Mouse (Mus musculus) neural tube, embryonic 14.5 days (tissue): Measurements from ENCODE around the gene Sec31a. TPM values are rescaled to one million over a fixed set of nuclear protein-coding genes. Genes with fewer than 3 reads are reported as not detected.

ENCODE experiments used
- ATAC-seq: fragments of 200-750 bp; cut with Nextera tagmentation; 2 replicates; pipeline ENCODE4 v1.8.0; 2017; ENCODE audit warnings: low read depth, mild to moderate bottlenecking, moderate TSS enrichment, moderate library complexity
- H3K27ac ChIP-seq: fragments of 300-500 bp; sonication (generic); 2 replicates; pipeline ENCODE4 v1.5.1; 2014; ENCODE audit warnings: low read depth, mild to moderate bottlenecking, control low read depth, low read length, moderate library complexity, mixed read lengths
- H3K27me3 ChIP-seq: fragments of 300-500 bp; sonication (generic); 2 replicates; pipeline ENCODE4 v1.6.1; 2014; ENCODE audit warnings: low read length; ENCODE audit not compliant: control insufficient read depth, insufficient read depth
- H3K36me3 ChIP-seq: fragments of 300-500 bp; sonication (generic); 2 replicates; pipeline ENCODE4 v1.6.1; 2014; ENCODE audit warnings: low read length, mixed read lengths; ENCODE audit not compliant: control insufficient read depth, insufficient read depth
- H3K4me1 ChIP-seq: fragments of 300-500 bp; sonication (generic); 2 replicates; pipeline ENCODE4 v1.6.1; 2014; ENCODE audit warnings: low read length; ENCODE audit not compliant: control insufficient read depth, insufficient read depth
- H3K4me2 ChIP-seq: fragments of 300-500 bp; sonication (generic); 2 replicates; pipeline ENCODE4 v1.6.1; 2014; ENCODE audit warnings: mild to moderate bottlenecking, low read depth, low read length, control low read depth
- H3K4me3 ChIP-seq: fragments of 300-500 bp; sonication (generic); 2 replicates; pipeline ENCODE4 v1.5.1; 2014; ENCODE audit warnings: low read depth, low read length, control low read depth, mixed read lengths
- H3K9ac ChIP-seq: fragments of 300-500 bp; sonication (generic); replicated peaks from 2 replicates; pipeline ENCODE4 v1.6.1; 2014; ENCODE audit warnings: low read depth, mild to moderate bottlenecking, control low read depth, low read length, mixed read lengths
- H3K9me3 ChIP-seq: fragments of 300-500 bp; sonication (generic); 2 replicates; pipeline ENCODE4 v1.6.1; 2016; ENCODE audit warnings: low read length; ENCODE audit not compliant: control insufficient read depth
- WGBS: fragments of 180-500 bp; shearing (Covaris S2); extraction: QIAGEN DNeasy Blood & Tissue Kit; methylation state at CpG from one replicate; pipeline ENCODE4 v1.1.7; 2014; 5-methylcytosine and 5-hydroxymethylcytosine counted together
- polyA plus RNA-seq: library from polyadenylated mRNA; unstranded; fragments of >200 nt; fragmentation: Nextera tagmentation; extraction: Ambion mirVana; gene quantifications from 2 replicates; pipeline ENCODE4 v1.2.1, GENCODE M21; 2014

Sec31a gene
- 90.2 and 111 TPM in 2 replicates for polyA plus RNA-seq

DNA sequence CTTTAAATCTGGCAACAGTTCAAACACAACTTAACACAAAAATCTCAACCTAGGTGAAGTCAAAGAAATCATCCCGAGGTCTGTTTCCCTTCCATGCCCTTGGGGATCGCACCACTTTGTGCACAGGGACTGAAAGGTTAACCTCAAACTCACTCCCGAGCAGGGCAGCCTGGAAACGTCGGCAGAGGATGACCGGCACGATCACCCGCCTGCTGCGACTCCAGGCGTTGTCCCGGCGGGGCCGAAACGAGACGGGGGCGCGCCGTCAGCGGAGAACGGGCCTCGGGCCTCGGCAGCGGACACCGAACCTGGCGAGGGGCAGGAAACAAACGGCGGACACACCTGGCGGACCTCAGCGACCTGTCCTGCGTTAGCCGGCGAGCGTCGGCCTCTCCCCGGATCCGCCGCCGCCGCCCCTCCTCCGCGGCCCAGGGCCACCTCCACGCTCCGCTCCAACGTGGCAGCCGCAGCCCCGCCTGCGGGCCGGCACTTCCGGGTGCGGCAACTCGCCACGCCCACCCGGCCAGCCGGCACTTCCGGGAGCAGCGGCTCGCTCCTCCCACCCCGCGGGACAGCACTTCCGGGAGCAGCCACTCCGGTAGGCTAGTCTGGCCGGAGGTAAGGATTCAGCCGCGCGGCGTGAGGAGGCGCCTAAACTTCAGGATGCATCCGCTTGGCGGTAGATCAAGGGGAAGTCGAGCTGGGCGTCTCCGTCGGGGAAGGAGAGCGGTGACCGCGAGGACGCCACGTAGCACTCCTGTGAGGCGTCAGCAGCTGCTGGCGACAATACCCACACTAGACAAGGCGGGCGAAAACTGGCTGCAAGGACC is at the start of gene Sec31a:
Gene Sec31a, minus strand, starts transcription at position 474 of the 830 bp plus-strand sequence.
- under 1% methylated on average over 79 of the region's 82 CpGs for WGBS
- Histone ChIP-seq H3K9me3 (no peaks in the 10 kb centered on the region), H3K4me1 (peaks cover 19% of the 10 kb centered on the region), H3K27ac (peak within 1 kb of the TSS; percentile 80), H3K36me3 (peaks cover 26% of the 10 kb centered on the region), H3K4me3 (peak within 1 kb of the TSS; percentile 92), H3K27me3 (no peaks in the 10 kb centered on the region), H3K4me2 (peak within 1 kb of the TSS; percentile 74), H3K9ac (peak within 1 kb of the TSS; percentile 78)
- ATAC-seq, result peak; percentile 98

DNA sequence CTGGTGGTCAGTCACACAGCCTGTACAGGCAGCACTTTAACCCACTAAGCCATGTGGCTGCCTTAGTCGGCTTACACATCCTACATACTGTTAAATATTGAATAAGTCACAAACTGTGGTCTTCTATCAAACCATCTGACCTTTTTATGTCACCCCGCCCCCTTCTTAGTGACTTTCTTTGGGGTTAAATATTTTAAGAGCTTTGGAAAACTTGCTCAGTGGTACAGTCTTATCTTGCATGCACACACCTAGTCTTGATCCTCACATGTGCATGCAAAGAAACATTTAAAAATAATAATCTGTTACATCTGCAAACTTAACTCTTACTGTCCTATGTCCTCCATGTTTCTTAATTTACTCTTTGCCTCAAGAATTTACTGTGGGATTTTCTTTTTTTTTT is 46.3 kb upstream of the Sec31a start:
- Histone ChIP-seq H3K27ac (no peak overlapping the region), H3K9me3 (no peaks in the 10 kb centered on the region), H3K36me3 (peaks cover 11% of the 10 kb centered on the region; the same call in 1 of the 2 replicates), H3K27me3 (no peaks in the 10 kb centered on the region), H3K4me1 (no peaks in the 10 kb centered on the region), H3K4me2 (no peak overlapping the region), H3K4me3 (no peak overlapping the region), H3K9ac (no peak overlapping the region)
- 90% methylated on average over 2 of the region's 2 CpGs for WGBS
- no peak for ATAC-seq

DNA sequence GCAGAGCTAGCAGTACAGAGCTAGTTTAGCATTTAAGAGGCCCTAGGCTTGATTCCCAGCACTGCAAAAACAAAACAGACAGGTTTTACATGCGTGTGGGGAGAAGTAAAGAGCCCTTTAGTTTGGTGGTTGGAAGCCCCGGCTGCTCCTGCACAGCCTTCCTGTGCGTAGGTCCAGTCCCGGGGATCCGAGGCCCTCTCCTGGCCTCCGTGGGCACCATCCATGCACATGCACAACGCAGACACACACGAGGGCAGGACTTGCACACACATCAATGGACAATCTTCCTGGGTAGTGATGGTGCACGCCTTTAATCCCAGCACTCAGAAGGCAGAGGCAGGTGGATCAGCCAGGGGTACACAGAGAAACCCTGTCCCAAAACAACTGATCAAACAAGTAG is 45.5 kb upstream of the Sec31a start:
- Histone ChIP-seq H3K4me2 (no peak overlapping the region), H3K27me3 (no peaks in the 10 kb centered on the region), H3K4me1 (no peaks in the 10 kb centered on the region), H3K4me3 (no peak overlapping the region), H3K9ac (no peak overlapping the region), H3K27ac (no peak overlapping the region), H3K9me3 (no peaks in the 10 kb centered on the region), H3K36me3 (peaks cover 11% of the 10 kb centered on the region; the same call in 1 of the 2 replicates)
- WGBS, result 93% methylated on average over 9 of the region's 9 CpGs
- ATAC-seq, result no peak

DNA sequence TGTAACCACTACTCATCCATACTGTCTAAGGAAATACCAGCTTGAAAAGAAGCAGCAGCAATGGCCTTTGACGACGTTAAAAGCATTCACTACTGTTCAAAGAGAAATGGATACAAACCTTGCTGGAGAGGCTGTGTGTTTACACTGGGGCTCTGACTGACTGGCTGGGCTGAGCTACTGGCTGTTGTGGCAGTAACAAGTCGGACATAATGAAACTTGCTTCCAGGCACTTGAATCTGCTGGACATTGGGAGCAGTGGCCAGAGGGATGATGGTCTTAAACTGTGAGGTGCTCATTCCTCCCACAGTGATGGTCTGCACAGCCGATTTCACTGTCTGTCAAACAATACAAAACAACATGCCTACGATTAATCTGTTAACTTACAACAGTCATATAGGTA is 43.4 kb upstream of the Sec31a start:
- Histone ChIP-seq H3K27me3 (no peaks in the 10 kb centered on the region), H3K4me3 (no peak overlapping the region), H3K9ac (no peak overlapping the region), H3K4me1 (no peaks in the 10 kb centered on the region), H3K27ac (no peak overlapping the region), H3K4me2 (no peak overlapping the region), H3K9me3 (no peaks in the 10 kb centered on the region), H3K36me3 (peaks cover 11% of the 10 kb centered on the region; the same call in 1 of the 2 replicates)
- 97% methylated on average over 5 of the region's 5 CpGs for WGBS
- no peak for ATAC-seq

DNA sequence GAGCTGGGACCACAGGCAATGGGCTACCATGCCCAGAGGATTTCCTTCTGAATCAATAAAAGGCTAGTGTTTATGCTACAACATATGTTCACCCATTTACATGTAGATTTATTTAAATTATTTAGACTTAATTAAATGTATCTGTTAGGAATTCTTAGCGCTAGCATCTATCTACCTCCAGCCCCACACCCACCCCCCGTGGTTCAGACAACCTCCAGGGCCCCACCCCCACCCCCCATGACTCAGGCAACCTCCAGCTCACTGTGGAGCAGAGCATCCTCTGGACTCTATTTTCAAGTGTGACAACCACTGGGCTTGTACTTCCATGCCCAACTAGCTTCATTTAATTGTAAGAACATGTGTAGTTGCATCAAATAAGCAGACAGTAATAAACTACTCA is 35.8 kb upstream of the Sec31a start:
- Histone ChIP-seq H3K27me3 (no peaks in the 10 kb centered on the region), H3K9ac (no peak overlapping the region), H3K4me2 (no peak overlapping the region), H3K36me3 (peaks cover 11% of the 10 kb centered on the region), H3K4me3 (no peak overlapping the region), H3K27ac (no peak overlapping the region), H3K9me3 (no peaks in the 10 kb centered on the region), H3K4me1 (no peaks in the 10 kb centered on the region)
- WGBS, result 70% methylated on average over 2 of the region's 2 CpGs
- no peak for ATAC-seq

DNA sequence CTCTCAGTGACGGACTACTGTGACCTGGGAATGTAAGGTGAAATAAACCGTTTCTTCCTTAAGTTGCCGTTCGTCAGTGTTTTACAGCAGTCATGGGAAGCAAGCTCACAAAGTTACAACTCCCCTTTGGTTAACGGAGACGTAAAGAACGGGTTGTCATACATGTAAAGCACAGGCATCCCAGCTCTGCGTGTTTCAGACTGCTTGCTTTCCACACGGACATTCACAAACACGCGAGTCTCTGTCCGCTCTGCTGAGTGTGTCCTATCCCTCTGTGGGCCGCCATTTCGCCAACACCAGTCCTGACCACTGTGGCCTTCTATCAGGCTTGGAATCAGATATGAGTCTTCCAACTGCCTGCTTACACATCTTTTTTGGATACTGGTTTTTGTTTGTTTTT is 22.8 kb upstream of the Sec31a start:
- Histone ChIP-seq H3K36me3 (no peaks in the 10 kb centered on the region), H3K27me3 (no peaks in the 10 kb centered on the region), H3K4me3 (no peak overlapping the region), H3K9me3 (no peaks in the 10 kb centered on the region), H3K27ac (no peak overlapping the region), H3K9ac (no peak overlapping the region), H3K4me2 (no peak overlapping the region), H3K4me1 (no peaks in the 10 kb centered on the region)
- WGBS, result 97% methylated on average over 14 of the region's 14 CpGs
- no peak for ATAC-seq

DNA sequence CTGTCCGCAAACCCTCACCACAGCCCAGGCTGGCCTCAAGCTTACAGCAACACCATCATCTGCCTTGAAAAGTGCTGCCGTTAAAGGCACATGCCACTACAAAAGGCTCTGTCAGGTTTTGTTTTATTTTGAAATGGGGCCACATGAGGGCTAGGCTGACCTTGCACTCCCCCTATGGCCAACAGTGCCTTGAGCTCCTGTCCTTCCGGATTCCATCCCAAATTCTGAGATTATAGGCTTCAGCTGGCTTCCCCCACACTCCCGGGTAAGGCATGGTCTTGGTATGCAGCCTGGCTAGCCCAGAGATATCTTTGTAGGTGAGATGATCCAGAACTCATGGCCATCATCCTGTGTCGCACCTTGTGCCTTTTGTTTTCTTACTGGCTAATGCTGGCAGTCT is 21.9 kb upstream of the Sec31a start:
- H3K27me3 ChIP-seq, result no peaks in the 10 kb centered on the region
- H3K36me3 ChIP-seq, result no peaks in the 10 kb centered on the region
- no peak for ATAC-seq
- H3K4me1 ChIP-seq, result no peaks in the 10 kb centered on the region
- H3K4me3 ChIP-seq, result no peak overlapping the region
- H3K27ac ChIP-seq, result no peak overlapping the region
- WGBS, result 94% methylated on average over 5 of the region's 5 CpGs
- H3K9me3 ChIP-seq, result no peaks in the 10 kb centered on the region
- no peak overlapping the region for H3K4me2 ChIP-seq
- H3K9ac ChIP-seq, result no peak overlapping the region

DNA sequence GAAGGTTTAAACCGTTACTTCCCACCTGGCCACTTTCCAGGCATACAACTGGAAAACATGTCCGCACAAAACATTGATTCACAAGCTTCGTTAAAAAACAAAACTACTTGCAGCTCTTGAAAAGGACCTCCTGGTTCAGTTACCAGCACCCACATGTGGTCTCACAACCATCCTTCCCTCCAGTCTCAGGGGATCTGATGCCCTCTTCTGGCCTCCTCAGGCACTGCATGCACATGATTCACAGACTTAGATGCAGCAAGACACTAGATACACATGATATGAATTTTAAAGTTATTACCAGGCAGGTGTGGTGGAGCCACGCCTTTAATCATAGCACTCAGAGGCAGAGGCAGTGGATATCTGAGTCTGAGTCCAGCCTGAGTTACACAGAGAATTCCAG is 21.1 kb upstream of the Sec31a start:
- Histone ChIP-seq H3K9me3 (no peaks in the 10 kb centered on the region), H3K27ac (no peak overlapping the region), H3K36me3 (no peaks in the 10 kb centered on the region), H3K9ac (no peak overlapping the region), H3K27me3 (no peaks in the 10 kb centered on the region), H3K4me2 (no peak overlapping the region), H3K4me1 (no peaks in the 10 kb centered on the region), H3K4me3 (no peak overlapping the region)
- no peak for ATAC-seq
- WGBS, result 95% methylated on average over 4 of the region's 4 CpGs

DNA sequence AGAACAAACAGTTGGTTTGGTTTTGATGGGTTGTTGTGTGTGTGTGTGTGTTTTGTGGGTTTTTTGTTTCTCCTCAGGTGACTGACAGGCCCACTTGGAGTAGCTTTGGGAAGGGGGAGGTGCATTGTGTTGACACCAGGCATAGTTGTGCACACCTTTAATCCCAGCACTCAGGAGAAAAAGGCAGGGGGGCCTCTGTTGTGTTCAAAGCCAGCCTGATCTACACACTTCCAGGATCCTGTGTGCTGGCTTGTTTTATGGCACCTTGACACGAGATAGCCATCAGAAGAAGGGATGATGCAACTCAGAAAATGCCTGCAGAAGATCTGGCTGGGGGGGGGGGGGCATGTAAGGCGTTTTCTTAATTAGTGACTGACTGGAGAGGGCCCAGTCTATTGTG is 14.9 kb upstream of the Sec31a start:
- Histone ChIP-seq H3K27ac (no peak overlapping the region), H3K9ac (no peak overlapping the region), H3K36me3 (peaks cover 13% of the 10 kb centered on the region; the same call in 1 of the 2 replicates), H3K27me3 (no peaks in the 10 kb centered on the region), H3K4me1 (peaks cover 25% of the 10 kb centered on the region), H3K4me2 (no peak overlapping the region), H3K4me3 (no peak overlapping the region), H3K9me3 (no peaks in the 10 kb centered on the region)
- ATAC-seq, result no peak
- WGBS, result 65% methylated on average over 2 of the region's 2 CpGs
